ENCODE assay signal across 1 mouse cellular context in genomic region chr19:3964030-3964429, GRCm38 (mm10).
A peak's percentile ranks its signal among the peaks of the same experiment; 100 is the strongest.
TF ChIP-seq lines count a peak whose summit lies in the region.

No protein-coding gene starts in this region.

TF ChIP-seq in MEL, 35 proteins besides CTCF, POLR2A, EP300 and RAD21:
- TF ChIP-seq SMC3 (IDR thresholded peaks at IDR 0.05; ENCODE audit: low read depth, low read length) (peak; percentile 20; the same call in 1 of the 2 replicates), CHD2 (IDR thresholded peaks at IDR 0.05; ENCODE audit: low read length) (no peak)
TF ChIP-seq in MEL: peak in this region for 1.
